Mouse (Mus musculus): Measurements from ENCODE around the gene Nme3.

DNA sequence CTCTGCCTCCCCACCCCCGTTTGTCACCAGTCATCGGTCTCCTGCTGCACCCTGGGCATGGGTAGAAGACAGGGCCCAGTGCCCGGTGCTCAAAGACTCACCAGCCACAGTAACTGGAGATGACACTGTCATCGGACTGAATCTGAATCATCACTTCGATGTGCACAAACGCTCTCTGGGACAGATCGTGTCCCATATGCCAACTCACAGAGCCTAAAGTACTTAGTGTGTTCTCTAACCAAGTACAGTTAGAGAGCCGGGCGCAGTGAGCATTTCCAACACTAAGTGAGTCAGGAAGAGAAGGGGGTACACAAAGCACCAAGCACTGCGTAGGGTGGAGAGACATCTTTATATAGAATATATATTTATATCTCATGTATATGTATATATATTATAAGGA is 28.4 kb upstream of the Nme3 start:
- TF ChIP-seq CTCF (IDR thresholded peaks at IDR 0.05; ENCODE audit: low read depth) (no peak), EP300 (IDR thresholded peaks at IDR 0.05; ENCODE audit: low read depth) (no peak)
